ENCODE assay signal across 8 mouse cellular contexts in the genomic region with DNA sequence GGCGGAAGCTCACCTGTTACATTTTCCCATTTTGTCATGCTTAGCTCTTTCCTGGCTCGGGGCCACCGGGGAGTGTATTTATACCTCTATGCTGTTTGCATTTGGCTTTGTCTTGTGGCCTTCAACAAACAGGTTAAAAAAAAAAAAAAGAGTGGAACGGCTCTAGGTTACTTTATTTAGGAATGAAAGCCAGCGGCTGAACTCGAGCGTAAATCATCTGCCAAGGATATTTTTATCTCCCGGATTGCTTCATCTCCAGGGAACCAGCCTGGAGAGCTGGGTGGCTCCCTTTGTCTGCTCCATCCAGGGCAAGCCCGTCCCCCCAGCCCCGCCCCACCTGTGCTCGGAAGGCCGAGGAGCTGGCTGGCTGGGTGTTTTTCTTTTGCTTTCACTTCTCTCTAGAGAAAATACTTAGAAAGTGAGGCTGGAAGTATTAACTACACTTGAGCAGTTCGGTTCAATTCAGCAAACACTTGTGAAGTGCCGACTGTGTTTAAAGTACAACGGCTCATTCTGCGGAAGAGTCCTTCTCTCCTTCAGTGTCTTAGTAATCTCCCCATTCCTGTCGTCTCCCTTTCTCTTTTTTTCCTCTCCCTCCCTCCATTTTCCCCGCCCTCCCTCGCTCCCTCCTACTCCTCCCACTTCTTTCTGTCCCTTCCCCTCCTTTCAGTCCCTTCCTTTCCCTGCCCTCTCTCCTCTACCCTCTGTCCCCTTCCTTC. TPM values are rescaled to one million over a fixed set of nuclear protein-coding genes. Genes with fewer than 3 reads are reported as not detected.
DNase-seq lines count a peak whose midpoint lies in the region; ATAC-seq and TF ChIP-seq lines count a peak whose summit lies in the region.

No protein-coding gene starts in this region.

- no peak; the same call in 1 of the 2 replicates for ATAC-seq in hindbrain, embryonic 13.5 days (ENCODE audit: low FRiP score)

- peaks cover 20% of the 10 kb centered on the region for H3K4me1 ChIP-seq in hindbrain, embryonic 13.5 days (replicated peaks)

- WGBS in hindbrain, embryonic 13.5 days, result 3% methylated on average over 19 of the region's 19 CpGs

- H3K36me3 ChIP-seq in hindbrain, embryonic 13.5 days, result no peaks in the 10 kb centered on the region

- TF ChIP-seq CTCF in left cerebral cortex, adult 2 months (IDR thresholded peaks at IDR 0.05), result no peak

- H3K4me3 ChIP-seq in hindbrain, embryonic 13.5 days, result peak overlapping the region; percentile 39
- peak overlapping the region; percentile 50 for H3K4me3 ChIP-seq in left cerebral cortex, adult 2 months

- intact Hi-C loops in left cerebral cortex, adult 2 months (cut with DNase I), result loop anchor here (5.0 kb wide), 2 partner anchors 47 to 132 kb away; a partner anchor contains a TSS

- no peak overlapping the region for H3K27ac ChIP-seq in hindbrain, embryonic 13.5 days
- H3K27ac ChIP-seq in left cerebral cortex, adult 2 months, result peak overlapping the region; percentile 20; the same call in 1 of the 2 replicates

- 0 out of 2 replicates have a peak, but pooled peaks cover 9% of the 10 kb centered on the region for H3K27me3 ChIP-seq in hindbrain, embryonic 13.5 days

- no peaks in the 10 kb centered on the region for H3K9me3 ChIP-seq in hindbrain, embryonic 13.5 days

- peak; percentile 45 for DNase-seq in T-cell, adult 2 months (ENCODE audit: low spot score)
- peak; percentile 41 for DNase-seq in cerebellum, adult 9-11 months
- DNase-seq in gastrocnemius, adult 18-20 months (ENCODE audit: low spot score), result peak; percentile 69
- peak; percentile 24 to 45 for DNase-seq in left cerebral cortex, adult 2 months (ENCODE audit: extremely low spot score in 1 of 2, low spot score in 2 of 2)
- peak; percentile 73 to 81 for DNase-seq in lung, postnatal 4 days
- DNase-seq in right cerebral cortex, adult 2 months (ENCODE audit: low spot score in 2 of 2), result peak; percentile 38 to 57
- DNase-seq in yolk sac, embryonic 10.5 days (ENCODE audit: low spot score), result peak; percentile 84

- peak overlapping the region; percentile 62 for H3K9ac ChIP-seq in hindbrain, embryonic 13.5 days

- peak overlapping the region; percentile 61 for H3K4me2 ChIP-seq in hindbrain, embryonic 13.5 days

RNA-seq across cellular contexts. Expression of a gene that starts 44.6 kb away (rescaled TPM):
- under 1 TPM in 1 of 2 experiments, not detected in 1; 0.02 TPM for total RNA-seq in gastrocnemius, adult 18-20 months (2021)
- 0.21 and 0.23 TPM in 2 replicates for polyA plus RNA-seq in hindbrain, embryonic 13.5 days (2015; fragmentation: Nextera tagmentation; extraction: Ambion mirVana)
- 1 to 10 TPM; 2.8 to 3.6 TPM for total RNA-seq in left cerebral cortex, adult 2 months (2021)
